Mouse (Mus musculus) cerebellum, postnatal 36 days (tissue): ENCODE data around the gene Nop58.
"Not testable (repeated sequence)": the region's sequence is repeated elsewhere in the genome, so short reads cannot be mapped to it uniquely, and the experiment has no call there.

Experiments used
- DNase-seq, 2 experiments: peaks; one replicate each; pipeline ENCODE4 v3.0.0; 2021 to 2022; ENCODE audit warnings: mixed read lengths in 2 of 2

Gene Nop58

DNA sequence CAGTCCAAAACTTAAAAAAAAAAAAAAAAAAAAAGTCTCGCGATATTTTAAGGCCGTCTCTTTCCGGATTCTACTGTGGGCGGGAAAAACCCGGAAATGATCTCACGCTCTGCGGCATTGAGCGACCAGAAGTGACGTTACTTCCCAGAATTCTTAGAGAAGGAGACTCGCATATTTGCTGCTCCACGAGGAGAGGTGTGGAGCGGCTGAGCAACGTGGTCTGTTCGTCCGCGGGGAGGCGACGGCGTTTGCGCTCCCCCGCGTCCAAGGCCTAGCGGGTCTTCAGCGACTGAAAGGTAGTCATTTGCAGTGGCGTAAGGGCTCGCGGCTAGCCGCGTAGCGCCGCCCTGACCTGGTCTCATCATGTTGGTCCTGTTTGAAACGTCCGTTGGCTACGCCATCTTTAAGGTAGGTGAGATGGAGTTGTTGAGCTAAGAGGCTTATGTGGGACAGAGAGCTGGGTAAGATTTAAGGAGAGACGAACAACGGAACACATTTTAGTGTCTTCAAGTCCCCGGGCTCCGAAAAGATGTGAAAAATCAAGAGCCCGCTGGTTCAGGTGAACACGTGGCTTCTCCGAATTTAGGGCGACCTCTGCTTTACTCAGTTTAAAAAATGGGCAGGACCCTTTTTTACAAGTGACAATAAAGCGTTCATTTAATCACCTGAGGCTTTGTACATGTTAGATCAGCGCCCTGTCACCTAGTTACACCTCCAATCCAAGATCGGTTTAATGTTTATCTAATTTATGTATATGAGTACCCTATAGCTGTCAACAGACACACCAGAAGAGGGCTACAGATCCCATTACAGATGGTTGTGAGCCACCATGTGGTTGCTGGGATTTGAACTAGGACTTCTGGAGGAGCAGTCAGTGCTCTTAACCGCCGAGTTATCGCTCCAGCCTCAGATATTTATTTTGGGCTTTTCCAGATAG lies at the start of gene Nop58:
Gene Nop58, plus strand, starts transcription at position 153 of the 937 bp plus-strand sequence.
- DNase-seq = peak; percentile 85

DNA sequence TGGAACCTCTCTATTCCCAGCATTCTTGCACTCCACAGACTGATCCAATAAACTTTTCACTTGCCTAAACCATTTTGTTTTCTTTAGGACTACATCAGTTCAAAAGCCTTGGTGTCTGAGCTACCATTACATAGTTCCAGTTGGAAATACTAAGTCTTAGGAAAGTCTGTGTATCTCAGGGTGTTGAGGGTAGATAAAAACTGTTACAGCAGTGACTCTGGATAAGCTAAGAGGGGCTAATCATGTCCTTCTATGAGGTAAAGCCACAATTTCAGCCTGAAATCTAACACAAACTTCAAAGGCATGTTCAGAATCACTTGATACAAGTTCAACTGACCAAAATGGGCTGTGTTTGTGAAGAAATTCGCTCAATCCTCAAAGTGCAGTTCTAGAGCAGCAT lies 48.4 kb upstream of the Nop58 start:
- no peak for DNase-seq

DNA sequence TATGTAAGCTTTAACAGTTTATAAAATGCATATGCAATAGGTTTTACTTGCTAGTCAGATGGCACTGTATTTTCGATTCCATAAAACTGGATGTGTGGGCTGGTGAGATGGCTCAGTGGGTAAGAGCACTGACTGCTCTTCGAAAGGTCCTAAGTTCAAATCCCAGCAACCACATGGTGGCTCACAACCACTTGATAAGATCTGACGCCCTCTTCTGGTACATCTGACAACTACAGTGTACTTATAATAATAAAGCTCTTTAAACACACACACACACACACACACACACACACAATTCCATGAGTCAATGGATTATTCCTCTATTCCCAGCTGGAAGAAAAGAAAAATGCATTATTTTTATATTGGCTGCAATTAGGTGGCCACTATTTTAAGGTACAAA lies 46.4 kb upstream of the Nop58 start:
- DNase-seq = no peak

DNA sequence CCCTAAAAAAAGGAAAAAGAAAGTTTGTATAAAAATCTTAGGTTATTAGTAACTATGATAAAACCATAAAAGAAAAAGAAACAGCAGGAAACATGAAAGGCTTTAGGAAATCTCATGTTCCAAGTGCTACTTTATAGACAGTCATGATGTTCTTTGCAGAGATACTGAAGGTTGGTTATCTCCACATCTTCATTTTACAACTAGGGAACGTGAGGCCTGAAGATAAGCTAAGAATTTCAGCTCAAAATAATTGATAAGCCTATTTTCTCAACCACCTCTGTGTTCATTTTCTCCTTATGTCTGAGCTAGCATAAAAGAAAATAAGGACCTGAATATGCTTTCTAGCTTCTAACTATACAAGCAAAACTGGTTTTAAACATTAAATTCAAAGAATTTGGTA lies 42.3 kb upstream of the Nop58 start:
- DNase-seq = no peak

DNA sequence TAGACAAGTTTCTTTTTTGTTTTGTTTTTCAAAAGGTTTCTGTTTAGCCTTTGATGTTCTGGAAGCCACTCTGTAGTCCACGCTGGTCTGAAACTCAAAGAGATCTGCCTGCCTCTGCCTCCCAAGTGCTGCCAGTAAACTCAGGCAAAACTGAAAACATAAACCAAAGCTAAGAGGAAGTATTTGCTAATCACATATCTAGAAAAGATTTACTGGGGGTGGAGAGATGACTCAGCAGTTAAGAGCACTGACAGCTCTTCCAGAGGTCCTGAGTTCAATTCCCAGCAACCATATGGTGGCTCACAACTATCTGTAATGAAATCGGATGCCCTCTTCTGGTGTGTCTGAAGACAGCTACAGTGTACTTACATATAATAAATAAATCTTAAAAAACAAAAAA lies 38.3 kb upstream of the Nop58 start:
- not testable (repeated sequence) for DNase-seq

DNA sequence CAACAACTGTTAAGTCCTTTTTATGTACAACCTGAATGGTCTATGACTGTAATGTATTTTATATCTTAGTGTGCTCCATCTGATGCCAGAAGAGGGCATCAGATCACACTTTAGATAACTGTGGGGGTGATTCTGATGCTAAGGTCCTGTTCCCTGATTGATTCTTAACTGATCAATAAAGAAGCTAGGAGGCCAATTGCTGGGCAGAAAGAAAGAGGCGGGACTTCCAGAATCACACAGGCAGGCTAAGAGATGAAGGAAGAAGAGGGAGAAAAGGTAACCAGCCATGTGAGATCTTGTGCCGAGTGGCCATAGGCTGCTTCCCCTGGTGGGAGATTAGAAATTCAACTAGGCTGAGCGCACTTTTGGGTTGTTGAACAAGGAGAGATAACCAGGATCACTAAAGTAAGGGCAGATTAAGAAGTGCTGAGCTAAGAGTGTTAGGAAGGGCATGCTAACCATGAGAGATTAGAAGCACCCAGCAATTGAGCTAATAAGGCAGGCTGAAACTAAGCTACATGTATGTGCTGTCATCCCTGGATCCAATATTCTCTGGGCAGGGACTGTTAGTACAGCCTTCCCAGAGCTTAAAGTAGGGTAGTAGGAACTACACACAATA lies 33.5 kb upstream of the Nop58 start:
- DNase-seq = no peak

DNA sequence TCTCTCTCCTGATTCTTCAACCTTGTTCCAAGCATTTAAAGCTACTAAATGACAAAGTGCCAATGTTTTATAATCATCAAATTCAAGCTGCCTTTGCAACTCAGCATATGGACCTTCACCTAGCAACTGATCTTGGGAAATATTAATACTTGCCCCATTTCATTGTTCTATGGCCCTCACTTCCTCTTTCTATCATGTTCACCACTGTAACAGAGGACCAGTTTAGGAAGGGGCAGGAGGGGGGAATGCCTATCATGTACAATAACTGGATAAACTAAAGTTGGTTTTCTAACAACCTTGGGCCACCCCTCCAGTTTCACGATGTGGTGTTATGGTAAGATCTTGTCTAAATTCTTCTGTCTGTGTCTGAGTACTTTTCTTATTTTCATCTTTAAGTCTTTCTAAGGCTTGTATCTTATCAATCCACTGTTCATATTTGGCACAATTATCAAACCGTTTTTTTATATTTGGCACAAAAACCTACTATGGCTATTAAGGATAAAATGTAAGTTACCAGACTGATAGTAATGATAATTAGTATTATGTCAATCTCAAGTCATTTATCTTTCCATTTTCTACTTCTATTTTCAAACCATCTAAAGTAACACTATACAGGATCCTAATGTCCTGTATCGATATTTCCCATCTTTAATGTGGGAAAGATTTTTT lies 31.4 kb upstream of the Nop58 start:
- DNase-seq = no peak

DNA sequence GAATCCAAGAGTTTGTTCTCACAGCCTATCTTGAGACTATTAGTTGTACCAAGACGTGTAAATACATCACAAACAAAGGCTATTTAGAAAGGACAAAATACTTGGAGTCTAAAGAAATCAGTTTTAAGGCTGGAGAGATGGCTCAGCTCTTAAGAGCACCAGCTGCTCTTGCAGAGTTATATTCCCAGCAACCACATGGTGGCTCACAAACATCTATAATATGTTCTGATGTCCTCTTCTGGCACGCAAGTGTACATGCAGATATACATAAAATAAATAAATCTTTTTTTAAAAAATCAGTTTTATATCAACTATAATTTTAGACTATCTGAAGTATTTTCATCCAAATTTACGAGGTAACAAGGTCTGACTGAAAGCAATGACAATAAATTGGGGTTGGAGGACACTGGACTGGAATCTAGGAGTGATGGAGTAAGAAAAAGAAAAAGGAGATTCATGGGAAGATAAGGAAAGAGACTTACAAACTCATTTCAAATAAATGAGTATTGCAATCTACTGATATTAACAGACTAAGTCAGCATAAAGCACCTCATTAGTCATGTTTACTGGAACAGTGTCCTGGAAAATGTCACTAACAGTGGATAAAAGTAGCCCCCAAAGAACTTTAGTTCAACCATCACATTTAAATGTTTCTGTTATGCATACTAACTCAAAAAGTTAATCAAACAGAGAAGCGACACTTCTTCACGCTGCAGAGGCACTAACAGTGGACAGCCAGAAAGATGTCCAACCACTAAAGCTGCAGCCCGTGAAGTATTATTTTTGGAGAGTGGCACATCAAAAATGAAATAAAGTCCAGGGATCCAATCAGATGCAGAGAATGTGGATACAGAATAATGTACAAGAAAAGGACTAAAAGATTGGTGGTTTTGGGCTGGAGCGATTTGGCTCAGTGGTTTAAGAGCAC lies 28.3 kb upstream of the Nop58 start:
- DNase-seq = no peak

DNA sequence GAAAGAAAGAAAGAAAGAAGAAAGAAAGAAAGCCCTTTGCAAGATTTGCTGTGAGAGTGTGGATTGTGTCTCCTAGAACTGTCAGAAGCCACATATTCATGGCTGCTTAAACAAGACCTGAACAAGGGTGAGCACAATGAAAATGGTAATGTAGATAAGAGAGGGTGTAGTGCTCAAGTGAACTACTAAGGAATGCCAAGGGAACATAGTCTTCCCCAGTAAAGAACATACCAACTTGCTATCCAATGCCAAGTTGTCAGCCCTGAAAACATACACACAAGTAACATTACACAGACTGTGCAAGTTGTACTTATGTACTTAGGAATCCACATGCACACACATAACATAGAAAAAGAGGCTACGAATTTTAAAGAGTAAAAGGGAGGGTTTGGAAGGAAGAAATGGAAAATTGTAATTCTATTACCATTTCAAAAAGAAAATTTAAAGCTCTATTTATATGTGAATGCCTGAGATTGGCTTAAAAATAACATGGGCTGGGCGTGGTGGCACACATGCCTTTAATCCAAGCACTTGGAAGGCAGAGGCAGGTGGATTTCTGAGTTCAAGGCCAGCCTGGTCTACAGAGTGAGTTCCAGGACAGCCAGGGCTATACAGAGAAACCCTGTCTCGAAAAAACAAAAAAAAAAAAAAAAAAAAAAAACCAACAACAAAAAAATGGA lies 21.2 kb upstream of the Nop58 start:
- DNase-seq = no peak

DNA sequence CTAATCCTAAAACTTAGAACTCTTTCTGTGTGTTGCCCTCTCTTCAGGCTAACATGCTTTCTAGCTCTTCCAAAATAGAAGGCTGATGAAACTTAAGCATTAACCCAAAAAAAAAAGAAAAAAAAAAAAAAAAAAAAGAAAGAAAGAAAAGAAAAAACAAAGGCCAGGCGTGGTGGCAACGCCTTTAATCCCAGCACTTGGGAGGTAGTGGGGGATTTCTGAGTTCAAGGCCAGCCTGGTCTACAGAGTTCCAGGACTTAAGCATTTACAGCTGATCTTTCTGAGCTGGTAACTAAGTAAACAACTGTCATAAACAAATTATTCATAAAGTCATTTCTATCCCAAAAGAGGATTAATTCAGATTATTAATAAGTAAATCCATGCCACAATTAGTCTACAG lies 15.9 kb upstream of the Nop58 start:
- no peak for DNase-seq

DNA sequence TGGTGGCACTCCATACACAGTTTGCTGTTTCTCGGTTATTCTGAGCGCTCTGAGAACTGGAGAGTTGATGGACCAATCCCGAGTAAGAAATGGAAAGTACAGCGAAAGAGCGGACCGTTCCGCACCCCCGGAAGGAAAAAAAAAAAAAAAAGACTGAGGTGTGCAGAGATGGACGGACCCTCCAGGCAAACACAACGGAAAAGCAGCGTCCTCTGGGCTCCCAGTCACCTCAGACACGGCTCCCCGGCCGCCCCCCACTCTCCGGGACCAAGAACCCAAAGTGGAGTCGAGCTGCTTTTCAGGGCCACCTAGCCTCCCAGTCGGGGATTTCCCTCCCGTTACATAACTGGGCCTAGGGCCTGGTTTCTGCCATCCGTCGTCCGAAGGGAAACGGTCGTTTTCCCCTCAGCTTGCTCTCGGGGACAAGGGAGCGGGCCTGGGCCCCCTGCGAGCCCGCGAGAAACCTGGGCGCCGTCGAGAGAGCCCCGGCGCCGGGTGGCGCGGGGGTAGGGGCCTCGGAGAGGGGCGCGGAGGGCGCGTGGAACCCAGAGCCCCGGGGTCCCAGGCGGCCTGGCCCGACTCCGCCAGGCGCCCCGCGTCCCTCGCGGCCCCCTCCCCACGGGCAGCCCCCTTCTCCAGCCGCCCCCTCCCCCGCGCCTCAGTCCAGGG lies 14.7 kb upstream of the Nop58 start:
- peak; percentile 36 to 47 for DNase-seq

DNA sequence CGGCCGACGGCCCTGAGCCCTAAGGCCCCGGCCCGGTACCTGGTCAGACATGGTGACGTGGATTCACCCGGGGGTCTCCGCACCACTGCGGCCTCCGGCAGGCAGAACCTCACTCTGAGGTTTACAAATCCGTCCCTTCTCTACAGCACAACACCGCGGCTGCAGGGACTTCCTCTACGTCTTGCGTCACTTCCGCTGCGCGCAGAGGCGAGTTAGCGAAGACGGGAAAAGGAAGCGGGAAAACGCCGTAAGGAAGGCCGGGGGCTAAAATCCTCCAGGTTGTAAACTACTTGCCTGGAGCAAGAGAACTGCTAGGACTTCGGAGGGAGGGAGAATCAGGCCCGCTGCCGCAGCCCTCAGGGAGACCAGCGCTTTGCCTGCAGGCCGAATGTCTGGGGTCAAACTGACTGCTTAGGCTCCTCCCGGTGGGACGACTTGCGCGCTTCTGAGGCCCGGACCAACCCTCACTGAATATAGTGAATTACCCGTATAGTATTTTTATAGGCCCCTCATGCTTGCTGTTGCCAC lies 14.1 kb upstream of the Nop58 start, which contains the start of gene Sumo1:
Gene Sumo1, minus strand, starts transcription at position 194 of the 528 bp plus-strand sequence.
- peak; percentile 87 to 88 for DNase-seq

DNA sequence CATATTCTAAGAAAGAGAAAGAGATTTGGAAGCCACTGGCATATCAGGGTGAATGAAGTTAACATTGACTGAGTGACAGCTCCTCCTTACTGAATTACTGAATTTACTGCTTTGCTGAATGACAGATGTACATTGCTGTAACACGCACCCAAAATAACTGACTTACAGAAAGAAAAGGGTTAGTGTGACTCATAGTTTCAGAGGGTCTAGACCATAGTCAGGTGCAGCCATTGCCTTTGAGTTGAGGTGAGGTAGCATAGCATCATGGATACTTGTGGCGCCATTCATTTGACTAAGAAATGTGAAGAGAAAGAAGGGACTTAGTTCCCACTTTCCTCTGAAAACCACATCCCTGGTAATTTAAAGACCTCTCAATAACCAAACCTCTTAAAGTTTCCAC lies 11.1 kb upstream of the Nop58 start:
- no peak for DNase-seq

DNA sequence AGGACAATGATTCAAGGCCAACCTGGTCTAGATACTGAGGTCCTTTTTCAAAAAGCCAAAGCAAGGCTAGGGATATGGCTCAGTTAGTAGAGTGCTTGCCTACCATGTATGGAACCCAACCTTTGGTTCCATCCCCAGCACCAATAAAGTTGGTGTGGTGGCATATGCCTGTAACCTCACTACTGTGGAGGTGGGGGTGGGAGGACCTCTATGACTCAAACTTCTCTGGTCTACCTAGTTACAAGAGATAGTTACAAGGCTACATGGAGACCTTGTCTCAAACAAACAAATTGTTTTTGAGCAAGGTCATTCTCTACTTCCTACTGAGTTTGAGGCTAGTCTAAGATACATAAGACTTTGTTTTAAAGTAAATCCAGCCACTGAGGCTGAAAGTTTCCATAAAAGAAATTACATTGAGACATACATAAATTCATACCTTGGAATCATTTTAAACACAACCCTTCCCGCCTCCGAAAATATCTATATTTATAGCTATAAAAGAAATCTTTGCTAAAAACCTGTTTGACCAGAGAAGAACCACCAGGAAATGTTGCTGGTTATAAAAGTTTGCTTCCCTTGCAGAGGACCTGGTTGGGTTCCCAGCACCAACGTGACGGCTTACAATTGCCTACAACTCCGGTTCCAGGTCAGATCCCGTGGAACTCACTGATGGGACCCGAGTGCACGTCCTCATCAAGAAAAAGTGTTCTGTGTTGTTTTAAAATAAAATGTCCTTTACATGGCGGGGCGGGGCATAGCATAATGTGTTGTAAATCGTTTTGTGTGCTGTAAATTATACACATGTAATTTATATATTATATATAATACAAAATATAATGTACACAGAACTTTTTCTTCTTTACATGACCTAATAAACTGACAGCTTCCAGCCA lies 599 bp upstream of the Nop58 start:
- DNase-seq = peak; percentile 25 to 40

DNA sequence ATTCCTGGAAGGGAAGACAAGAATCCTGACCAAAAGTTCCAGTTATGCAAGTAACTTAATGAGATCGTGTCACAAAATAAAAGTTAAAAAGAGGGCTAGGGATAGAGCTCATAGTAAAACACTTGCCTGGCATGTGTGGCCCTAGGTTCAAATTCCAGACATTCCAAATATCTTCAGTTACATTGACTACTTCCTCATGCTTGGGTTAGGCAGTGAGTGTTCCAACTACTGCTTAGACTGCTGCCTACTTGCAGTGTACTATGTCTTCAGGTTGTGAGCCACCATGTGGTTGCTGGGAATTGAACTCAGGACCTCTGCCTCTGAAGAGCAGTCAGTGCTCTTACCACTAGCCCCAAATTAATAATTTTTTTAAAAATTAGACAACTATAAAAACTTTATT lies 2.7 kb downstream of the Nop58 start:
- no peak for DNase-seq

DNA sequence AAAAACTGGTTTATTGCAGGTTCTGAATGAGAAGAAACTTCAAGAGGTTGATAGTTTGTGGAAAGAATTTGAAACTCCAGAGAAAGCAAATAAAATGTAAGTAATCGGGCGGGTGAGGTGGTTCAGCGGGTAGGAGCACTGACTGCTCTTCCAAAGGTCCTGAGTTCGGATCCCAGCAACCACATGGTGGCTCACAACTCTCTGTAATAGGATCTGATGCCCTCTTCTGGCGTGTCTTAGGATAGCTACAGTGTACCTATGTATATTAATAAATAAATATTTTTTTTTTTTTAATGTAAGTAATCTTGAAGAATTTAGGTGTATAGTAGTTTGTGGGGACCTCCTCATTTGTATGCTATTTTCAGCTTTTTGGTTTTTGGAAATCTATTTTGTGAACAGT lies 5.7 kb downstream of the Nop58 start:
- DNase-seq = no peak

DNA sequence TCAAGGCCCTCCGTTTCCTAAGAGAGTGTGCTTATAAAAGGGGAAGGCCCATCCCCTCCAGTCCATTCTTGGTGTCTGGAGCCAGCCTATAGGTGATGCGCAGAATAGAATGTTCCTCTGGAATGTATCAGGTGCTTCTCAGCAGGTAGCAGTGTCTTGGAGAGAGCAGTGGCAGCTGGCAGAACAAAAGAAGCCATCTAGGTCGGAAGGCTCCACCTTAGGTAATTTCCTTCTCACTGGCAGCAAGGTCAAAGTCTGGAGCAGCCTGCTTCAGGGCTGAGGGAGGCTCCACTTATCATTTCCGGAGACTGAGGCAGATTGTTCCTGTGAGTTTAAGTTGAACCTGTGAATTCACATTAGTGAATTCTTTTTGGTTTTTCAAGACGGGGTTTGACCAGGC lies 13.0 kb downstream of the Nop58 start:
- DNase-seq = no peak

DNA sequence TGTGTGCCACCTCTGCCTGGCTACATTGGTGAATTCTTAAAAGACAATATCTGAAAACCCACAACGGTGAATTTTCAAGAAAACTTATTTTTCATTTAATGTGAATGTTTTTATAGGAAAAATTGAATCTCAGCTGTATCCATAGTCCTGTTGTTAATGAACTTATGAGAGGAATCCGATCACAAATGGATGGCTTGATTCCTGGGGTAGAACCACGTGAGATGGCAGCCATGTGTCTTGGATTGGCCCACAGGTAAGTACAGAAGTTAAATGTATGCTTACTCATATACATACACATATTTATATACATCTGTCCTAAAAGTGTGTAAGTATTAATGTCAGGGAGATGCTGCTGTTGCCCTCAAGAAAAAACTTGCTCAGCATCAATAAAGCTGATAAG lies 13.4 kb downstream of the Nop58 start:
- no peak for DNase-seq

DNA sequence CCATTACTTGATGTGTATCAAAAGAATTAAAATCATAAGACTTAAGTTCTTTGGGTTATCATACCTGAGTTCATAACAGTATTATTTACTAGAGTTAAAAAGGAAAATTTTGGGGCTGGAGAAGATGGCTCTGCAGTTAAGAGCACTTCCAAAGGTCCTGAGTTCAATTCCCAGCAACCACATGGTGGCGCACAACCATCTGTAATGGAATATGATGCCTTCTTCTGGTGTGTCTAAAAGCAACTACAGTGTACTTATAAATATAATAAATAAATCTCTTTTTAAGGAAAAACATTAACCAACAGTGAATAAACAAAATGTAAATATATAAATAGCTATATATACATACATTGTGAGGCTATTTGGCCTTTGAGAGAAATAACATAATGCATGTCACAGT lies 17.0 kb downstream of the Nop58 start:
- DNase-seq = peak in 1 of 2 experiments; percentile 8

DNA sequence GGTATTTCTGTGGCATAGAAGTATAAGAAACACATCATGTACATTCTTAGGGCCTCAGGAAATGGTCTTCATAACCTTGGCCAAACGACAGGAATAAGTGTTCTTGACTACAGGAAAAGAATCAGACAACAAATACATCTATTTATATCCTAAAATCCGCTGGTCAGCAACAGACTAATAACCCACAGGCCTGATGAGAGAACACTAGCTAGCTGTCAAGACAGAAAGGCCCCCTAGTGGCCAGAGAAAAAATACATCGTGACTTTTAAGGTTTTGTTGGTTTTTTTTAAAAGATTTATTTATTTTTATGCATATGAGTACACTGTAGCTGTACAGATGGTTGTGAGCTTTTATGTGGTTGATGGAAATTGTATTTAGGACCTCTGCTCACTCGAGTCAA lies 35.1 kb downstream of the Nop58 start:
- DNase-seq = peak in 1 of 2 experiments; percentile 19
